Mouse (Mus musculus) frontal cortex, adult (tissue): ENCODE results near the gene Tent4b.

Source experiments
- ATAC-seq: cut with Nextera tagmentation; 2 replicates; pipeline ENCODE4 v1.9.2; 2017; ENCODE audit warnings: mild to moderate bottlenecking, moderate library complexity, mixed read lengths; ENCODE audit not compliant: low TSS enrichment

The Tent4b gene

DNA sequence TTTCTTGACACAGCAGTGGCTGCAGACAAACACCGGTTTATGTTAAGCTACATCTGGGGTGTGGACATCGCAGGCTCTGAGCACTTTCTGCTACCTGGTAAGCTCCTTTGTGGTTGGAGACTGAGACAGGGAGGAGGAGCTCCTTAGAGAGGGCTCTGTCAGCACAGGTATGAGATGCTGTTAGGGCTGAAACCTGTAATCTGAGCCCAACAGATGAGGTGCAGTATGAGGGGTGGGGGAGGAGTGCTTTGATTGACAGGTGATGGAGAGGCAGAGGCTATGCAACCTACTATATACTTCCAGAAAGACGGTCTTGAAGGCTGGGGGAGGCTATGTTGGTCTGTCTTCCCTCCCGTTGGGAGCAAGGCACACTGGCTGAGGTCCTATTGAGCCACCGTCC, 80.2 kb downstream of the Tent4b start:
- no peak for ATAC-seq

DNA sequence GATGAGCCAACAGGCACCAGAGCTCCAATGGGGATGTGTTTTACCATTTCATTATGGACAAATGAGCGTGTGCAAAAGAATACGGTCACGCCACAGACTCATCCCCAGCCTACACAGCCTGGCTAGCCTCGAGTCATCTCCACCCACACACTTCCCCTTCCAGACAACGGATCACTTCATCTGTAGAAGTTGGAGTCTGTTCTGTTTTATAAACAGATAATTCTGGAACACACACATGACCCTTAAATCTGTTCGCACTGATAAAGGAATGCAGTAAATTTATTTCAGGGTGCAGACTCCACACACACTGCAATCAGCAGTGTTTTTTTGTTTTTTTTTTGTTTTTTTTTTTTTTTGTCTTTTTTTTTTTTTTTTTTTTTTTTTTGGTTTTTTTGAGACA, 80.7 kb downstream of the Tent4b start:
- ATAC-seq: 0 out of 2 replicates have a peak, but pooled peaks have one; percentile 50

DNA sequence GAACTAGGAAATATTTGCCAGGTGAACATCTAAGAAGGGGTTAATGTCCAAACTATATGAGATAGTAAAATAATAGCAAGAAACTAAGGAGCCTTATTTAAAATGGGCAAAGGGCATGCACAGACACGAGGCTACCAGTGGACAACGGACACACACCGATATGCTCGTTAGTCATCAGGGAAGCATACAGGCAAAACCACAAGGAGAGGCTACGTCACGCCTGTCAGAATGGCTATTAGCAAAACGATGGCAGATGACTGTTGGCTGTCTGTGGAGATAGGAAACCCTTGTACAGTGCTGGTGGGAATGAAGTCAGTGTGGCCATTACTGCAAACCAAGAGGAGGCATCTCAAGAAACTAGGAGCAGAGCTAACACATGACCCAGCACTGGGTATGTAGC, 81.9 kb downstream of the Tent4b start:
- no peak for ATAC-seq

DNA sequence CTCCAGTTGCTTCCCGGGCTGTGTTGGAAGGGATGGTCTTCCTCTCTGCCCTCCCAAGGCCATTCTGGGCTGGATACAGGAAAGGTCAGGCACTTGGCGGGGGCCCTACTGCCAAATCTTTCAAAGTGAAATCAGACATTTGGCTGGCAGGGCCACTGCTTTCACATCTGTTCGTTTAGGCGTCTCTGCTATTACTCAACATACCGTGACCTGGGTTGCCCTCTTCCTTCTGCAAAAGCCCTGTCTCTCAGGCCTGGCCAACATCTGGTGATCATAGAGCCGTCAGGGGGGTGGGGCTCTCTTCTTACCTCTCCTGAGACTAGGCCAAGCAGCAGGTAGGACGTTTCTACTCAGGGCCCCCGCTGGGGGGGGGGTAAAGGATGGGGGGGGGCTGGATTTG, 83.7 kb downstream of the Tent4b start:
- ATAC-seq: no peak

DNA sequence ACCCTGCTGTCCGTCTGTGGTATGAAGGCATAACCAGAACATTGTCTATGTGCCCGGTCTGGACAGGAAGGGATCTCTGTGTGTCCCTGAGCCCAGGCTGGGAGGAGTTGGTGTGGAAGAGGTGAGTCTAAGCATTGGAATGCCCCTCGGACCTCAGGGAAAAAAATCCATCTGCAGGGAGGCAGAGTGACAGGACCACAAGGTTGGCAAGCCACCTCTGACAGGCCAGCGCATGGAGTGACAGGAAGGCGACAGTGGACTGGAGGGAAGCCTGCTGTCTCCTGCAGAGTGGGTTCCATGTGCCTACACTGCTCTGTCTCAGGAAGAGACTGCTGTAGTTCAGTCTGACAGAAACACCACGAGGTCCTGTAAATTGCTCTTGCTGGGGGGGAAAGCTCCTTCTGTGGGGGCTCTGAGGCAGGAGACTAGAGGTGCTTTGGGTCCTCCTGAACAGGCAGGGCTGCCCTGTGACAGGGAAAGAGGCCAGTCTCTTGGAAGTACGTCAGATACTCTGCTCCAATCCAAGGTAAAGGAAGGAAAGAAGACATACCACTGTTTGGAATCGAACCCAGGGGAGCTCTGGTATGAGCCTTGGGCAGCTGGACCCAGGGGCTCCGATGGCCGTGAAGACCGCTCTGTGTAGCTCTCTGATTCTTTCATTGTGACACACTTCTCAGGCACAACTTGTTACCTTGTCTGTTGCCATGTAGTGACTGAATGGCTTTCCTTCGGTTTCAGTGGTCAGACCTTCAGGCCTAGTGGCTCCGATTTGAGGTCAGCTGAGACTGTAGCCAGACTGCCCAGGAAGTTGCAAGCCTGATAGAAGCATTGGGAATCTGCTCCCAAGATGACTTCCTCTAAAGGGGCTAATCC, 84.5 kb downstream of the Tent4b start:
- no peak for ATAC-seq

DNA sequence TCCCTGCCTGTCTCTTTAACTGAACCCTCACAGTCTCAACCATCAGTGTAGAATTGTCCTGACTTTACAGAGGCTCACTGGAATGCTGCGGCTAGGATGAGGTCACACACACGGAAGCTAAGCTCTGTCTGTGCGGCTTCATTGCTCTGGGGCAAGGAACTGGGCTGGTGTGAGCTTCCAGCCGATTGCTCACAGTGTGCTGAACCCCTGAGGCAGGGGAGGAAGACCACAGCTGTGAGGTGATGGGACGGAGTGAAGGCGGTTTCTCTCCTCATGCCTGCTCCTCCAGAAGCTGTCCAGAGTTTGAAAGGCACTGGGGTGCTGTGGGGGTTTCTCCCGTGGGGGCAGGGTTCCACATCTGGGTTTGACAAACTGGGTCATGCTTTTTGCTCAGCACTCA, 85.7 kb downstream of the Tent4b start:
- ATAC-seq: no peak; the same call in 1 of the 2 replicates

DNA sequence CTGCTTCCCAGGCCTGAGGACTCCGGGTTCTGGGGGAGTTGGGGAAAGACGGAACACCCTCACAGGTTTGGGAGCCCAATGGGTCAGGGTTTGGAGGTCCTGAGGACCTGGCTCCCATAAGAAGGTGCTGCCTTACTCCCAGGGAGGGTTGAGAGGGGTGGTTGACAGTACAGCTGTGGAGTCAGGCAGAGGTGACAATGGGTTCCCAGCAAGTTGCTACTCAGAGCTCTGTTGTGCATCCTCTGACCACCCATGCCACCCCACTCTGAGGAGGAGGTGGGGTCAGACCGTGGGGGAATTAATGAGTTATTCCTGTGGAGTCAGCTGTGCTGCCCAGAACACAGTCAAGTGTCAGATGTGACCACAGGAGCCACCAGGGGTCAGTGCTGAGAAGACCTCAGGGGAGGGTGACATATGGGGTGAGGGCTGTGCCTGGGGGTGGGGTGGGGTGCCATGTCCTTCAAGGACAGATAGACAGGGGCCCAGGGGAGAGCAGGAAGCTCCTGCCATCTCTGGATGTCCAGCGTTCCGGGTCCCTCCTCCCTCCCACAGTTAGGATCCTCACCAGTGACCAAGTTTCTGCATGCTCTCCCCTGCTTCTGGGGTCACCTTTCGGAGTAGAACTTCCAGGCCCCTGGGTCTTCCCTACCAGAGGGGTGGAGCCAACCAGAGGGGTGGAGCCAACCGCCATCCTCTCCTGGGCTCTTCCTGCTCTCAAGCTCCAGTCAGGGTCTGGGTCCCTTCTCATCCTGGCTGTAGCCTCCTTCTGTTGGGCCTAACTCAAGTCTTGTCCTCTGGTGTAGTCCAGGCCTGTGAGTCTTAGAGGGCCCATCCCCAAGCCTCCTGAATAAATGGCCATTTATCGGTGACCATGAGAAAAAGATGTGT, 86.7 kb downstream of the Tent4b start:
- ATAC-seq: no peak

DNA sequence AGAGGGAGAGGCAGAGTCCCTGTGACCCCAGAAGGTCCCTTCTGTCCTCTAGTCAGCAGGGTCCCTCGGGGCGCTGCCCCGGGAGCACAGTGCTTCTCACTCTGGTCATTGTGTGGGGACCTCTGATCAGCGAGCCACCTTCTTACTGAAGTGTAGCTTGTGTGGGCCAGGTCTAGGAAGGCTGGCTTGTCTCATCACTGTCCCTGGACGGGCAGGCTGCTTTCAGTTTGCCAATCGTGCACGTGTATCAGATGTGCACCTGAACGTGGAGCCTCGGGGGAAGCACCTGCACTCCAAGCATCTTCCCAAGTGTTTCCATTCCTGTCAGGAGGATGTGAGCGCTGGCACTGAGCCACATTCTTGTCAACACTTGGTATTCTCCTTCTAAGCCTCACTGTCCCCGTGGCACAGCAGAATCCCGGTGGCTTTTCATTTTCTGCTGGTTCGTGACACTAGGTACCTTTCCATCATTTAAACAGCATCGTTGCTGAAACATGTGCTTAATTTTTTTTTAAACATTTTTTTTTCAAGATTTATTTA, 87.5 kb downstream of the Tent4b start:
- no peak for ATAC-seq

DNA sequence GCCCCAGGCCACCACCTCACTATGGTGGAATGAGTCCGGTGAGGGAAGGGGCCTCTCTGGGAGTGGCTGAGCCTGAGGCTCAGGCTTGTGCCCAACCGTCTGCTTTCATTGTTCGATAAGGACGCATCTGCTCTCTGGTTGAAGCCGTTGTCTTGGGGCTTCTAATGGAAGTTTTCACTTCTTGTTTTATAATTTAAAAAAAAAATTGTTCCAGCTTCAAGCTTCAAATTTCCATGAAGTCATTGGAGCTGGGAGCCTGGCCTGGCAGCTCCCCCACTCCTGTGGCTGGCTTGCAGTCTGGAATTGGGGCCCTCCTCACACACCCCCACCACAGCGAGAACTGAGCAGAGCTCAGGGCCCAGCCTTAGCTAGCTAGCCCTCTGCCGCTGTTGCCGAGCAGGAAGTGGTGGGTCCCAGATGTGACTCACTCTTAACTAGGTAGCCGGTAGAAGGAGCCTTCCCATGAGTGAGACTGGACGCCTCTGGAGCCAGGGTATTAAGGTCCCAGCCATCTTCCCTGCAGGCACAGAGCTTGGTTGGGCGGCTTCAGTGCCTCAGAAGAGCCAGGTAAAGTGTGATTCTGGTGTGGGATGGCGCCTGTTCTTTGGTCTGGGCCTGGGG, 89.7 kb downstream of the Tent4b start:
- no peak for ATAC-seq

DNA sequence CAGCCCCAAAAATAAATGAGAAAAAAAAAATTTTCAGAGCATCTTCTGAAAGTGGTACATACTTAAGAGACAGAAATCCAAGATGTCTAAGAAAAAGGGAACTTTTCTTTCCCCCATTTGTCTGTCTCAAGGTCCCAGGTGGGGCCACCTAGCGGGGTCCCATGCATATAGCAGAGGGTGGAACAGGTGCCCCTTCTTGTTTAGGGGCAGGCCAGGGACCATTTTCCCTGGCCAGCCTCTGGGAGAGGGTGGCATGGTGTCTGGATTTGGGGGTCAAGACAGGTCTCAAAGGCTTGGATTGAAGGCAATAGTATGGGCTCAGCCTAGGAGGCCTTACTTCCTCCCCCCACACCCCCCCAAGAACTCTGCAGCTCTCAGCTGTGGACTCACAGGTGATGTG, 90.9 kb downstream of the Tent4b start:
- ATAC-seq: no peak

DNA sequence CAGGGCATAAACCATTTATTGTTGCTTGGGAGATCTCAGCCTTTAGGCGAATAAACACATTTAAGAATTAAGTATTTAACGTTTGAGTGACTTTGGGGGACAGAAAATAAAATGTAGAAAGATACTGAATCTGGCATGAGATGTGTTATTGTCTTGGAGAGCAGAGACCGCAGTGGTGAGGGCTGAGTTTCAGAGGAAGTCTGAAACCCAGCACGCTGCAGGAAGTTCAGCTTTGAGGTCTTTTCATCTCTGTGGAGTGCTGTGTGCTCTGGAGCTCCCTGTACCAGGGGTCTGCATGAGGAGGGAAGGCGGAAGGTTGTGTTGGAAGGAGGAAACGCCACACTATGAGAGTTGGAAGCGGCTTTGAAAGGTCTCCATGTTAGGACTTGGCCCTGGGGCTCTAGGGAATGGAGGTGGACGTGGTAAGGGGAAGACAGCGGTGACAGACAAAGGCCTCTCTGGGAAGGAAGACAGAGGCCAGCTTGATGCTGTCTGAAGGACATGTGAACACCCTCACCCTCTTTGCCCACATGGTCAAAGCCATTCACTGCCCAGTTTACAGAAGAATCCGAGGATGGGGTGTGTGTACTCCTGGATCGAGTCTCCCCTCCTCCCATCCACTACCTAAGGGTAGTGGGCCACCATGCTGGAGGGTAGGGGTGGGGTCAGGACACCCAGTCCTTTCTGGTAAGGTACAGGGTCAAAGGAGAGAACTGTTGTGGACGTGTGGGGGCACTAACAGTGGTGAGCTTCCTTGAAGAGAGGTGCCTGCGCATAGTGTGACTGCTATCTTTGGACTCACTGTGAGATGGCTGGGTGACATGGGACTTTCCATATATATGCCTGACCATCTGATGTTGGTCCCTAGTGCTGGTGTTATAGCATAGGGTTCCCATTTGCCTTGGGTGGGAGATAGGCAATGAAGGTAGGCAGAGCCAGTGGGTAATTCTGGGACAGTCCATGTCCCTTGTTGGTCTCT, 91.6 kb downstream of the Tent4b start:
- ATAC-seq: no peak

DNA sequence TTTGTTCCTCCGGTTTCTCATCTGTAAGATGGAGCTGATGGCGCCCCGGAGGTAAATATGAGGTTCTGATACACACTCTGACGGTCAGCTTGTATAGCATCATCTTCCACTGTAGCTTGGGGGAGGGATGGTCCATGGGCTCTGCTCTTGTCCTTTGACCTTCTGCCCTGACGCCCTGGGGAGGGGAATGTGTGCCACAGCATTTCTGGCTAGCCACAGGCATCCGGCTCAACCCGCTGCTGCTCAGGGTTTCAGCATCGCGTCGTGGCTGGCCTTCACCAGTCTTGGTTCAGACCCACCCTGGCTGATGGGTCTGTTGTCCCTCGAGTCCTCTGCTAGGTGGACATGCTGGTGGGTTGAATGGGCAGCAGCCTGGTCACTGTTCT, 92.3 kb downstream of the Tent4b start:
- no peak for ATAC-seq

DNA sequence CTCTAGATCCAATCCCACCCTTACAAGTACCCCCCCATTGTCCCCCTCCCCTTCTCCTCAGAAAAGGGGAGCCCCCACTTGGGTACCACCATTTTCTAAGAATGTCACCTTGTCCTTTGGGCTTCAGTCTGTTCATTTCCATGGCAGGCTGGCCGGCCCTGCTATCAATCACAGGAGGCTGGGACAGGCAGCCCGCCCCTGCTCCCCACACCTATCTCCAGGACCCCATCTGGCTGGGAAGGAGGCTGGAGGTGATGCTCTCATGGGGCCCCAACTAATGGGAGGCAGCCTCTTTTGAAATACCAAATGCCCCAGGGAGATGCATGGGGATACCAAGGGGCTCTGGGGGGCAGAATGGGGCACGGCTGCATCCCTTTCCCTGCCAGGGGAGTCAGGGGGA, 93.9 kb downstream of the Tent4b start:
- no peak for ATAC-seq

DNA sequence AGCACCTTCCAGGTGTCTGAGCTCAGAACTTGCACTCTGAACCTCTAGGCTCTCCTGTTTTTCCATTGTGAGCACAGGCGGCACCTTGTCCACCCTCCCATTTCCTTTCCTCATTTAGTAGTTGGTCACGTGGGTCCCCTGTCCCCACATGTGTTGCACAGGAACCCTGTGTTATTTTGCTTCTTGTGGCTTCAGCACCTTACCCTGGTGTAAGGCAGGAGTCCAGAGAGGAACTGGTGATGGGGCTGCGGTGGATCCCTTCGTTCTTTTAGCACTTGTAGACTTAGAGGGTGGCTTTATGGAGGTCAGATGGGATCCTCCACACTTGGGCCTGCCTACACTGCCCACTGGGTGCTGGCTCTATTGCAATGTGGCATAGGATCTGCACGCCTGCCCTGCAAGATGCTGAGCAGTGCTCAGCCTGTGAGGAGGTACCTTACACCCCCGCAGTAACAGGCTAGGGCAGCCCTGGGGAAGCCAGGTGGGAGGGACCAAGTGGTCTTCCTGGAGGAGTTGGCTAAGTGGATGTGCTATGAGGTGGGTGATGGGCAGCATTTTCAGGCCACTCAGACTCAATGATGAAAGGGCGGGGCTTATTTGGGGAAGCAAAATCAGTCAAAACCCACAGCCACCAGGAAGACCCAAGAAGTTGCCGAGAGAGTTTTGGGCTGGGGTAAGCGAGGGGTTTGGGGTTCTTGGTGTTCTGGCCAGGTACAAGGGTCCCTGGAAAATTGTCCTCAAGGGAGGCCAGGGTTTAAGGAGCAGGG, 94.8 kb downstream of the Tent4b start:
- ATAC-seq: no peak

DNA sequence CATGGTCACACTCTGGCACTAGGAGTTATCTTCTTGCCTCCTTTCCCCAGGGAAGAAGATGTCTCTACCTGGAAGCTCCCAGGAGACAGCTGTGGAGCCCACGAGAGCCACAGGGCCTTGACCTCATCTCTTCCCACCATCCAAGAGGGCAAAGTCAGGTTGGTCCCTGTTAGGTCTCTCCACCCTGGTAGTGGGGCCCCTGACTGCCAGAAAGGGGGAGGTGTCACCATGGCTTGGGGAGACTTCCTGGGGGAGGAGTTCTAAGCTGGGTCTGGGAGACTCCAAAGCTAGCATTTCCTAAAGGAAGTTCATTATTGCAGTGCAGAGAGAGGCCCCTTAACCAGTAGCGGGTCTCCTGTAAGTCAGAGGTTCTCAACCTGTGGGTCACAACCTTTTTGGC, 96.0 kb downstream of the Tent4b start:
- no peak for ATAC-seq

DNA sequence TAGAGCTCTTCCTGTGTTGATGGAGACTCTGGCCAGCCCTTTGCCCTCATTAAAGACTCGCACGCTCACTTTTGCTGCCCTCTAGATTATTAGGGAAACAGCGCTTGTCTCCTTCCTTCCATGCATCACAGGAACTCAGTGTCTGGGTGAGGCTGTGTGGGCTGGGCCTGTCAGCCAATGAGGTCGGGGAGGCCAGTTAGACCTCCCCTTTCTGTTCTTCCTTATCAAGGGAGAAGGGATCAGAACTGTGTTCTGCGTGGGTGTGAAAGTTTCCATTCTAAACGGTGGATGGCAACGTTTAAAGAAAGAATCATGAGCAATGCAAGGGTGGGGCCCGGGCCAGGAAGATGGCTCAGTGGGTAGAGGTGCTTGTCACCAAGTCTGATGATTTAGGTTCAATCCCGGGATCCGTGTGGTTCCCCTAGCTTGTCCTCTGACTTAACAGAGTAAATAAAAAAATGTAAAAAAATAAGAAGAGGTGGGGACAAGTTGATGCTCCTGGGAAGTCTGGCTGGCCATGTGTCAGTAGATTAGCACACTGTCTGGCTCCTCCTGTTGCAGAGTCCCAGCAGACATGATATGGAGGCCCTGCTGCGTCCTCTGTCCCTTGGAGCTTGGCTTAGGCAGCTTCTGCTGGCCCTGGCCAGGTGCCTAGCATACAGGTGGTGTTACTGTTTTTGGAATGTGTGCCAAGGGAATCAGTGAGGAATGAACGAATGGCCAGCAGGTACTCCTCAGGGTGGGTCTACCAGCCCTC, 99.1 kb downstream of the Tent4b start:
- ATAC-seq: no peak

DNA sequence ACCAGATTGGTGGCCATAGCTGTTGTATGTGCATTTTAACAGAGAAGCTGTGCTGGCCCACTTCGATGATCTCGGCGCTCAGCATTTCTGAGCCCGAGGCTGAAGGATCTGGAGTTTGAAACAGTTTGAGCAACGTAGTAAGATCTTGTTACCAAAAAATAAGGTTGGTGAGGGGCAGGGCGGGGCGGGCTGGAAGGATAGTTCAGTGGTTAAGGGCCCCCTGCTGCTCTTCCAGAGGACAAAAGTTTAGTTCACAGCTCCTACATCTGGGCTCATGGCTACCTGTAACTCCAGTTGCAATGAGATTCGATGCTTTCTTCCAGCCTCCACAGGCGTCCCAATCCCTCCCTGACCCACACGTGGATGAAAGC, 99.7 kb downstream of the Tent4b start:
- ATAC-seq: no peak

DNA sequence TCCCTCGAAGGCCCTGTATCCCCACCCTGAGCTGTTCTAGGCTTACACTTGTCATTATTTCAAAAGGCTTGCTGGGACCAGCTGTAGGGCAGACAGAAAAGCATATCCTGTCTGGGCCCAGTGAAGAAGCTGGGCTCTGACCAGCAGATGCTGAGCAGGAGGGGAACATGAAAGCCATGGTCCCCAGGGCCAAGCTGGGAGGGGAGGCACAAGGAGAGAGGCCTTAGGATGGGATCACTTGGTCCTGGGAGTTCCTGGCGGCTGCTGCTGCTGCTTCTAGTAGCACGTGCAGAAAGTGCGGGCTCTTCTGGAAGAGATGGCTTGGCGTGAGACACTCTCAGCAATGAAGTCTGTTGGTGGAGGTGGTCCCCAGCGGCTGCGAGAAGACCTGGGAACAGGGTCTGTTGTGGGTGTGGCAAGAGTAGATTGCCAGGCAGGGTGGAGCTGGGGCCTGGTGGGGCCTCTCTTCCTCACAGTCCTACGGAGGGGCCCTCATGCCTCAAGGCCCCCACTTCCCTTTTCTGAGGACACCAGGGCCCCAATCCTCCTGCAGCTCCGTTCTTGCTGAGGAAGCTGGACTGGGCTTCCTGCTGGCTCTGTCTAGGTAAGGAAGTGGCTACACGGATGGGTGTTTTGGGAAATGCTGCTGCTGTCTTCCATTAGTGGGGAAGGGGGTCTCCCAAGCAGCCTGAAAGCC, 101.0 kb downstream of the Tent4b start:
- ATAC-seq: no peak
